Mouse (Mus musculus) C2C12 (cell line): ENCODE results near the gene Dpy19l2. TPM values are rescaled to one million over a fixed set of nuclear protein-coding genes. Genes with fewer than 3 reads are reported as not detected.

ENCODE experiments used
- H3K27me3 ChIP-seq: one replicate; pipeline ENCODE4 v1.6.1; 2011; ENCODE audit not compliant: control insufficient read depth, insufficient read depth, insufficient read length
- H3K36me3 ChIP-seq: one replicate; pipeline ENCODE4 v1.6.1; 2011; ENCODE audit not compliant: control insufficient read depth, insufficient read depth
- H3K4me3 ChIP-seq: one replicate; pipeline ENCODE4 v1.5.1; 2011; ENCODE audit warnings: mild to moderate bottlenecking, control low read depth; ENCODE audit not compliant: poor library complexity, insufficient read depth, severe bottlenecking
- H3K79me2 ChIP-seq: one replicate; pipeline ENCODE4 v1.6.1; 2011; ENCODE audit not compliant: control insufficient read depth, insufficient read depth
- H3K79me3 ChIP-seq: one replicate; pipeline ENCODE4 v1.6.1; 2011; ENCODE audit warnings: low read depth, control low read depth
- H3ac ChIP-seq: one replicate; pipeline ENCODE3; 2011; ENCODE audit warnings: low read depth; ENCODE audit not compliant: control insufficient read depth, insufficient read length
- CEBPB ChIP-seq: IDR thresholded peaks from one replicate; pipeline ENCODE4 v1.6.1; 2011; ENCODE audit warnings: low read depth, mild to moderate bottlenecking, control low read depth, moderate library complexity
- CTCF ChIP-seq: IDR thresholded peaks from one replicate; pipeline ENCODE4 v1.5.1; 2011; ENCODE audit not compliant: control insufficient read depth, insufficient read depth, insufficient read length
- FOSL1 ChIP-seq: IDR thresholded peaks from one replicate; pipeline ENCODE4 v1.8.0; 2011; ENCODE audit warnings: mild to moderate bottlenecking, low read length; ENCODE audit not compliant: poor library complexity, insufficient read depth, severe bottlenecking
- MAX ChIP-seq: IDR thresholded peaks from one replicate; pipeline ENCODE4 v1.6.1; 2011; ENCODE audit warnings: mild to moderate bottlenecking, control low read depth
- MYOD1 ChIP-seq: IDR thresholded peaks from one replicate; pipeline ENCODE4 v1.6.1; 2011; ENCODE audit warnings: low read depth; ENCODE audit not compliant: control insufficient read depth, insufficient read length
- MYOG ChIP-seq: IDR thresholded peaks from one replicate; pipeline ENCODE4 v1.6.1; 2011; ENCODE audit not compliant: control insufficient read depth, insufficient read length; ENCODE audit errors: extremely low read depth
- USF1 ChIP-seq: IDR thresholded peaks from one replicate; pipeline ENCODE4 v1.6.1; 2011; ENCODE audit warnings: low read depth, mild to moderate bottlenecking, control low read depth, moderate library complexity
- polyA plus RNA-seq: library from polyadenylated mRNA; unstranded; fragments of >200 nt; fragmentation: generic; extraction: Trizol; gene quantifications from one replicate; pipeline ENCODE4 v1.2.1, GENCODE M21; 2012; ENCODE audit warnings: missing spikeins

The Dpy19l2 gene
- polyA plus RNA-seq, 1 experiment = not detected

DNA sequence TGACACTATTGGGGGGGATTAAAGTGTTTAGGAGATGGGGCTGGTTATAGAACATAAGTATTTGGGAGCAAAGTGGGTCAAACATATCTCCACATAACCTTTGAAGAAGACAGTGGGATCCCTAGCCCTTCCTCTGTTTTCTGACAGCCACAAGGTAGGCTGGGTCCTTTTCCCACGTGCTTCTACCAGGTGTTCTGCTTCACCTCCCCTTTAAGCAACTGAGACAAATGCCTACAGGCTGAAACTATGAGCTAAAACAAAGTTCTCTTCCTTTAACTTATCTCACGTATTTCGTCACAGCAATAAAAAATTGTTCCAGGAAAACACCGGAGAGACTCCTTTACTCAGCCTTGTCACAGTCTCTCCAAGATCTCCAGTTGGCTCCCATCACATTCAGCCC is 187.2 kb downstream of the Dpy19l2 start:
- no peak overlapping the region for H3K4me3 ChIP-seq
- no peak for TF ChIP-seq FOSL1
- TF ChIP-seq MAX = no peak
- no peak for TF ChIP-seq MYOD1
- TF ChIP-seq CEBPB = no peak
- no peak for TF ChIP-seq USF1
- TF ChIP-seq CTCF = no peak
- no peak for TF ChIP-seq MYOG

More for the DNA sequence above, 187.2 kb downstream of the Dpy19l2 start:
- Histone ChIP-seq H3K36me3 (no peaks in the 10 kb centered on the region), H3K79me2 (no peaks in the 10 kb centered on the region), H3ac (no peak overlapping the region), H3K79me3 (no peaks in the 10 kb centered on the region), H3K27me3 (no peaks in the 10 kb centered on the region)

Other genes with a start within 250 kb of the Dpy19l2 start
- gene Dpy19l1, start 193.2 kb downstream of the Dpy19l2 start, polyA plus RNA-seq = 20.1 TPM
- gene Cypt4, start 71.1 kb downstream of the Dpy19l2 start, polyA plus RNA-seq = not detected
- not detected for gene Tbx20, start 78.0 kb upstream of the Dpy19l2 start, polyA plus RNA-seq